Mouse (Mus musculus): Measurements from ENCODE around the gene Etl4. TPM values are rescaled to one million over a fixed set of nuclear protein-coding genes. Genes with fewer than 3 reads are reported as not detected.

The Etl4 gene
- polyA plus RNA-seq, 1 experiment from 2014 or later = 15.7 TPM

GRCm38 (mm10) chr2:20290982-20291740, 381.6 kb downstream of the Etl4 start:
- H3K4me1 ChIP-seq (ENCODE audit: insufficient read depth, low read depth, low read length) = no peaks in the 10 kb centered on the region; the same call in 1 of the 2 replicates
- no peak overlapping the region for H3K9ac ChIP-seq (replicated peaks; ENCODE audit: low read depth)
- TF ChIP-seq EP300 (IDR thresholded peaks at IDR 0.05) (no peak), CTCF (IDR thresholded peaks at IDR 0.05) (no peak)
- DNase-seq (ENCODE audit: low spot score) (no peak), ATAC-seq (no peak)
- 54% methylated on average over 4 of the region's 4 CpGs for WGBS
- H3K27ac ChIP-seq (ENCODE audit: low read length) = no peak overlapping the region
- no peak overlapping the region for H3K4me3 ChIP-seq (ENCODE audit: low read depth, low read length)
- no peaks in the 10 kb centered on the region for H3K9me3 ChIP-seq (ENCODE audit: low read length)
- H3K36me3 ChIP-seq (ENCODE audit: insufficient read depth, low read length) = no peaks in the 10 kb centered on the region
- no peaks in the 10 kb centered on the region for H3K27me3 ChIP-seq (replicated peaks; ENCODE audit: insufficient read depth, low read length)
- no peak overlapping the region for H3K4me2 ChIP-seq (replicated peaks; ENCODE audit: low read depth, low read length)

GRCm38 (mm10) chr2:20291741-20292110, 382.1 kb downstream of the Etl4 start:
- Histone ChIP-seq H3K4me2 (replicated peaks; ENCODE audit: low read depth, low read length) (no peak overlapping the region), H3K27ac (ENCODE audit: low read length) (no peak overlapping the region), H3K36me3 (ENCODE audit: insufficient read depth, low read length) (no peaks in the 10 kb centered on the region), H3K4me1 (ENCODE audit: insufficient read depth, low read depth, low read length) (no peaks in the 10 kb centered on the region; the same call in 1 of the 2 replicates), H3K9ac (replicated peaks; ENCODE audit: low read depth) (no peak overlapping the region), H3K9me3 (ENCODE audit: low read length) (no peaks in the 10 kb centered on the region), H3K27me3 (replicated peaks; ENCODE audit: insufficient read depth, low read length) (no peaks in the 10 kb centered on the region), H3K4me3 (ENCODE audit: low read depth, low read length) (no peak overlapping the region)
- 43% methylated on average over 2 of the region's 2 CpGs for WGBS
- TF ChIP-seq EP300 (IDR thresholded peaks at IDR 0.05) (no peak), CTCF (IDR thresholded peaks at IDR 0.05) (no peak)
- ATAC-seq (no peak), DNase-seq (ENCODE audit: low spot score) (no peak)

DNA sequence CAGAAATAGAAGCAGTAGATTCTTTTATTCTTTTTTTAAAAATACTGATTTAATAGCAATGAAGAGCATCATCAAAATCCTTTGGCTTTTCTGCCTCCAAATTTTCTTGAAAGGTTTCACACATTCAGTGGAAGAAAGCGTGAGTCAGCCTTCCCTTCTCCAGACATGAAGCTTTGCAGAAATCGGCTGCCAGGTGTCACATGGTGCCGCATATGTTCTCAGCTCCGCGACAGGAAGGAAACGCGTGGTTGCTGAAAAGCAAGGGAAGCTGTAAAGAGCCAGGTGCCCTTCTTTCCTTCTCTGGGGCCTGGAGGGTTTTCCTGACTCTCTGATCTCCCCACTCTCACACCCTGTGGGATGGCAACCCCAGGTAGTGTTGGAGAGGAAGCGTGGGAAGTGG, 383.8 kb downstream of the Etl4 start:
- H3K9ac ChIP-seq (replicated peaks; ENCODE audit: low read depth) = no peak overlapping the region
- no peak for TF ChIP-seq CTCF (IDR thresholded peaks at IDR 0.05)
- no peak for TF ChIP-seq EP300 (IDR thresholded peaks at IDR 0.05)
- H3K27me3 ChIP-seq (replicated peaks; ENCODE audit: insufficient read depth, low read length) = no peaks in the 10 kb centered on the region
- H3K27ac ChIP-seq (ENCODE audit: low read length) = no peak overlapping the region
- no peak for ATAC-seq
- WGBS = 75% methylated on average over 8 of the region's 8 CpGs
- no peaks in the 10 kb centered on the region for H3K9me3 ChIP-seq (ENCODE audit: low read length)
- DNase-seq (ENCODE audit: low spot score) = no peak
- no peaks in the 10 kb centered on the region; the same call in 1 of the 2 replicates for H3K4me1 ChIP-seq (ENCODE audit: insufficient read depth, low read depth, low read length)
- H3K4me2 ChIP-seq (replicated peaks; ENCODE audit: low read depth, low read length) = no peak overlapping the region
- H3K4me3 ChIP-seq (ENCODE audit: low read depth, low read length) = no peak overlapping the region
- no peaks in the 10 kb centered on the region for H3K36me3 ChIP-seq (ENCODE audit: insufficient read depth, low read length)

- Histone ChIP-seq H3K4me2 (replicated peaks; ENCODE audit: low read depth, low read length) (no peak overlapping the region), H3K4me1 (ENCODE audit: insufficient read depth, low read depth, low read length) (no peaks in the 10 kb centered on the region; the same call in 1 of the 2 replicates), H3K4me3 (ENCODE audit: low read depth, low read length) (no peak overlapping the region), H3K27ac (ENCODE audit: low read length) (no peak overlapping the region), H3K27me3 (replicated peaks; ENCODE audit: insufficient read depth, low read length) (no peaks in the 10 kb centered on the region), H3K36me3 (ENCODE audit: insufficient read depth, low read length) (no peaks in the 10 kb centered on the region), H3K9me3 (ENCODE audit: low read length) (no peaks in the 10 kb centered on the region), H3K9ac (replicated peaks; ENCODE audit: low read depth) (no peak overlapping the region)
- ATAC-seq (no peak), DNase-seq (ENCODE audit: low spot score) (no peak)
- 28% methylated on average over 4 of the region's 4 CpGs for WGBS
- no peak for TF ChIP-seq EP300 (IDR thresholded peaks at IDR 0.05)
- no peak for TF ChIP-seq CTCF (IDR thresholded peaks at IDR 0.05)
These were observed 385.0 kb downstream of the Etl4 start for GRCm38 (mm10) chr2:20294596-20294995.

- WGBS = 88% methylated on average over 3 of the region's 3 CpGs
- DNase-seq (ENCODE audit: low spot score) = no peak
- Histone ChIP-seq H3K4me3 (ENCODE audit: low read depth, low read length) (no peak overlapping the region), H3K9me3 (ENCODE audit: low read length) (no peaks in the 10 kb centered on the region), H3K36me3 (ENCODE audit: insufficient read depth, low read length) (no peaks in the 10 kb centered on the region), H3K4me2 (replicated peaks; ENCODE audit: low read depth, low read length) (no peak overlapping the region), H3K4me1 (ENCODE audit: insufficient read depth, low read depth, low read length) (no peaks in the 10 kb centered on the region), H3K27me3 (replicated peaks; ENCODE audit: insufficient read depth, low read length) (no peaks in the 10 kb centered on the region), H3K9ac (replicated peaks; ENCODE audit: low read depth) (no peak overlapping the region), H3K27ac (ENCODE audit: low read length) (no peak overlapping the region)
- no peak for ATAC-seq
- TF ChIP-seq CTCF (IDR thresholded peaks at IDR 0.05) (no peak), EP300 (IDR thresholded peaks at IDR 0.05) (no peak)
These were observed 392.9 kb downstream of the Etl4 start for GRCm38 (mm10) chr2:20302517-20302916.

GRCm38 (mm10) chr2:20324954-20325353, 415.4 kb downstream of the Etl4 start:
- ATAC-seq (no peak), DNase-seq (ENCODE audit: low spot score) (no peak)
- Histone ChIP-seq H3K4me3 (ENCODE audit: low read depth, low read length) (no peak overlapping the region), H3K36me3 (ENCODE audit: insufficient read depth, low read length) (no peaks in the 10 kb centered on the region), H3K4me1 (ENCODE audit: insufficient read depth, low read depth, low read length) (no peaks in the 10 kb centered on the region), H3K9me3 (ENCODE audit: low read length) (no peaks in the 10 kb centered on the region), H3K27ac (ENCODE audit: low read length) (no peak overlapping the region), H3K27me3 (replicated peaks; ENCODE audit: insufficient read depth, low read length) (no peaks in the 10 kb centered on the region), H3K4me2 (replicated peaks; ENCODE audit: low read depth, low read length) (no peak overlapping the region), H3K9ac (replicated peaks; ENCODE audit: low read depth) (no peak overlapping the region)
- TF ChIP-seq EP300 (IDR thresholded peaks at IDR 0.05) (no peak), CTCF (IDR thresholded peaks at IDR 0.05) (no peak)
- 51% methylated on average over 1 of the region's 1 CpGs for WGBS

Measured in lung, postnatal 0 days (tissue).